Mouse (Mus musculus): ENCODE data around the gene Hpn.

GRCm38 (mm10) chr7:31148086-31148485, 33.0 kb upstream of the Hpn start:
- TF ChIP-seq POLR2A (IDR thresholded peaks at IDR 0.05; ENCODE audit: control insufficient read depth, extremely low read depth, insufficient read depth, low read length, poor library complexity) (no peak), CTCF (IDR thresholded peaks at IDR 0.05; ENCODE audit: borderline replicate concordance, control insufficient read depth, extremely low read depth, insufficient read depth, low read length, poor library complexity) (no peak)
